Mouse (Mus musculus) fat pad, adult 2 months (tissue): ENCODE measurements around the gene Tgfb3.
A peak's percentile ranks its signal among the peaks of the same experiment; 100 is the strongest.

Experiments
- DNase-seq: peaks from one replicate; pipeline ENCODE4 v3.0.0-alpha.2; 2011; ENCODE audit warnings: low read depth, low spot score; ENCODE audit errors: extremely low read depth

Gene Tgfb3

GRCm38 (mm10) chr12:86078553-86079201 is at the start of gene Tgfb3:
TSS of gene Tgfb3 (minus strand) at chr12:86079041.
- no peak for DNase-seq

GRCm38 (mm10) chr12:86128122-86128521 is 49.3 kb upstream of the Tgfb3 start:
- no peak for DNase-seq

- no peak for DNase-seq
These were observed 45.2 kb upstream of the Tgfb3 start for GRCm38 (mm10) chr12:86124016-86124415.

- no peak for DNase-seq
These were observed 37.5 kb upstream of the Tgfb3 start for GRCm38 (mm10) chr12:86116295-86116835.

- no peak for DNase-seq
These were observed 31.8 kb upstream of the Tgfb3 start for GRCm38 (mm10) chr12:86110637-86111036.

- DNase-seq, result no peak
These were observed 30.7 kb upstream of the Tgfb3 start for GRCm38 (mm10) chr12:86109531-86109930.

GRCm38 (mm10) chr12:86107645-86108044 is 28.8 kb upstream of the Tgfb3 start:
- peak; percentile 57 for DNase-seq

- DNase-seq, result no peak
These were observed 27.2 kb upstream of the Tgfb3 start for GRCm38 (mm10) chr12:86106086-86106485.

- no peak for DNase-seq
These were observed 26.7 kb upstream of the Tgfb3 start for GRCm38 (mm10) chr12:86105546-86105945.

- DNase-seq, result no peak
These were observed 25.5 kb upstream of the Tgfb3 start for GRCm38 (mm10) chr12:86104297-86104696.

- DNase-seq, result no peak
These were observed 25.0 kb upstream of the Tgfb3 start for GRCm38 (mm10) chr12:86103852-86104251.

GRCm38 (mm10) chr12:86103391-86103790 is 24.6 kb upstream of the Tgfb3 start:
- peak; percentile 58 for DNase-seq

GRCm38 (mm10) chr12:86102686-86103085 is 23.8 kb upstream of the Tgfb3 start:
- DNase-seq, result no peak

- DNase-seq, result no peak
These were observed 21.9 kb upstream of the Tgfb3 start for GRCm38 (mm10) chr12:86100711-86101110.

- no peak for DNase-seq
These were observed 18.9 kb upstream of the Tgfb3 start for GRCm38 (mm10) chr12:86097781-86098180.

GRCm38 (mm10) chr12:86095806-86096205 is 17.0 kb upstream of the Tgfb3 start:
- no peak for DNase-seq

- DNase-seq, result no peak
These were observed 15.2 kb upstream of the Tgfb3 start for GRCm38 (mm10) chr12:86094075-86094474.

GRCm38 (mm10) chr12:86091601-86092132 is 12.8 kb upstream of the Tgfb3 start:
- DNase-seq, result no peak

- peak; percentile 54 for DNase-seq
These were observed 11.9 kb upstream of the Tgfb3 start for GRCm38 (mm10) chr12:86090764-86091163.

- DNase-seq, result no peak
These were observed 9.2 kb upstream of the Tgfb3 start for GRCm38 (mm10) chr12:86088042-86088441.

GRCm38 (mm10) chr12:86086550-86086949 is 7.7 kb upstream of the Tgfb3 start:
- no peak for DNase-seq

GRCm38 (mm10) chr12:86085873-86086272 is 7.0 kb upstream of the Tgfb3 start:
- no peak for DNase-seq
